Mouse (Mus musculus): ENCODE data around the gene Gm47955. TPM values are rescaled to one million over a fixed set of nuclear protein-coding genes. Genes with fewer than 3 reads are reported as not detected.
"Not testable (repeated sequence)": the region's sequence is repeated elsewhere in the genome, so short reads cannot be mapped to it uniquely, and the experiment has no call there.

The Gm47955 gene
- total RNA-seq, 2 experiments from 2014 or later: not detected

- DNase-seq: no peak
These were observed 33.9 kb downstream of the Gm47955 start for GRCm38 (mm10) chr1:82993947-82994346.

GRCm38 (mm10) chr1:83000306-83000705 lies 40.2 kb downstream of the Gm47955 start, which contains the start of gene Gm47959:
Gene Gm47959, plus strand, starts transcription at chr1:83000548.
- DNase-seq: not testable (repeated sequence)

- DNase-seq: no peak
These were observed 46.4 kb downstream of the Gm47955 start for GRCm38 (mm10) chr1:83006218-83007179.

- DNase-seq: no peak
These were observed 47.4 kb downstream of the Gm47955 start for GRCm38 (mm10) chr1:83007471-83007870.

Other genes with a start within 250 kb of the Gm47955 start
- gene Mff, start 235.4 kb upstream of the Gm47955 start, total RNA-seq (2021): 100 to 1,000 TPM; 118 to 136 TPM
- gene Tm4sf20, start 191.8 kb upstream of the Gm47955 start, total RNA-seq (2021): not detected
- not detected for gene Gm47791, start 189.0 kb upstream of the Gm47955 start, total RNA-seq (2021)
- gene Agfg1, start 120.8 kb upstream of the Gm47955 start, total RNA-seq (2021): 10 to 100 TPM; 52.5 to 60.5 TPM
- under 1 TPM in 1 of 2 experiments, not detected in 1; 0.36 TPM for gene A030005L19Rik, start 47.0 kb upstream of the Gm47955 start, total RNA-seq (2021)
- gene A030014E15Rik, start 35.4 kb upstream of the Gm47955 start, total RNA-seq (2021): not detected
- not detected for gene Gm6217, start 28.9 kb upstream of the Gm47955 start, total RNA-seq (2021)
- gene A030003K21Rik, start 16.9 kb upstream of the Gm47955 start, total RNA-seq (2021): not detected
- not detected for gene Gm7544, start 4.3 kb upstream of the Gm47955 start, total RNA-seq (2021)
- not detected for gene Gm47959, start 40.3 kb downstream of the Gm47955 start, total RNA-seq (2021)
- under 1 TPM in 1 of 2 experiments, not detected in 1; 0.33 TPM for gene Slc19a3, start 78.2 kb downstream of the Gm47955 start, total RNA-seq (2021)
- not detected for gene Krtap28-10, start 82.2 kb downstream of the Gm47955 start, total RNA-seq (2021)
- gene Gm47969, start 84.6 kb downstream of the Gm47955 start, total RNA-seq (2021): not detected
- gene A030005K14Rik, start 99.1 kb downstream of the Gm47955 start, total RNA-seq (2021): not detected
- gene Krtap28-13, start 100.6 kb downstream of the Gm47955 start, total RNA-seq (2021): not detected
- not detected for gene Ccl20, start 156.5 kb downstream of the Gm47955 start, total RNA-seq (2021)
- gene Daw1, start 199.5 kb downstream of the Gm47955 start, total RNA-seq (2021): not detected